Mouse (Mus musculus) liver, adult 2 months (tissue): Measurements from ENCODE around the gene Lactbl1. TPM values are rescaled to one million over a fixed set of nuclear protein-coding genes. Genes with fewer than 3 reads are reported as not detected.

Source experiments
- DNase-seq: peaks from one replicate; pipeline ENCODE4 v3.0.0-alpha.2; 2011; ENCODE audit warnings: low read depth, low spot score; ENCODE audit errors: extremely low read depth
- H3K27ac ChIP-seq: fragments of 200-500 bp; replicated peaks from 2 replicates; pipeline ENCODE4 v1.5.1; 2012; ENCODE audit warnings: low read depth, mild to moderate bottlenecking, control low read depth, inconsistent platforms, low read length; ENCODE audit not compliant: insufficient read depth
- H3K27me3 ChIP-seq: fragments of 200-500 bp; 2 replicates; pipeline ENCODE4 v1.6.1; 2012; ENCODE audit warnings: mild to moderate bottlenecking, moderate library complexity, low read length, inconsistent platforms; ENCODE audit not compliant: control insufficient read depth, insufficient read depth
- H3K36me3 ChIP-seq: fragments of 200-500 bp; 2 replicates; pipeline ENCODE4 v1.6.1; 2012; ENCODE audit warnings: low read length, inconsistent platforms; ENCODE audit not compliant: control insufficient read depth, insufficient read depth
- H3K4me1 ChIP-seq: fragments of 200-500 bp; 2 replicates; pipeline ENCODE4 v1.6.1; 2011; ENCODE audit warnings: low read length; ENCODE audit not compliant: control insufficient read depth, insufficient read depth
- H3K4me3 ChIP-seq: fragments of 200-500 bp; 2 replicates; pipeline ENCODE4 v1.5.1; 2011; ENCODE audit warnings: low read depth, mild to moderate bottlenecking, control low read depth, low read length, moderate library complexity; ENCODE audit not compliant: insufficient read depth
- H3K79me2 ChIP-seq: fragments of 200-500 bp; 2 replicates; pipeline ENCODE4 v1.6.1; 2012; ENCODE audit warnings: inconsistent platforms, mild to moderate bottlenecking, low read length, moderate library complexity; ENCODE audit not compliant: control insufficient read depth, insufficient read depth
- H3K9ac ChIP-seq: fragments of 200-500 bp; 2 replicates; pipeline ENCODE4 v1.6.1; 2012; ENCODE audit warnings: low read depth, mild to moderate bottlenecking, control low read depth, inconsistent platforms, low read length
- CTCF ChIP-seq: fragments of 200-500 bp; IDR thresholded peaks from 2 replicates; pipeline ENCODE4 v1.5.1; 2011; ENCODE audit warnings: low read depth, low read length, control low read depth
- POLR2A ChIP-seq: fragments of 200-500 bp; IDR thresholded peaks from 2 replicates; pipeline ENCODE4 v1.6.1; 2011; ENCODE audit warnings: low read length, control low read depth; ENCODE audit not compliant: insufficient read depth; ENCODE audit errors: extremely low read depth
- WGBS: fragments of 180-500 bp; shearing (Covaris S2); methylation state at CpG from one replicate; pipeline ENCODE4 v1.1.7; 2018; 5-methylcytosine and 5-hydroxymethylcytosine counted together
- polyA plus RNA-seq: library from polyadenylated mRNA; depleted of rRNA; stranded (reverse); fragments of >200 nt; gene quantifications from 2 replicates; pipeline ENCODE4 v1.2.3, GENCODE M21; 2012; rRNA removed
- total RNA-seq: library from RNA; depleted of rRNA; stranded (reverse); fragments of >200 nt; gene quantifications from 2 replicates; pipeline ENCODE4 v1.2.3, GENCODE M21; 2014; rRNA removed

Gene Lactbl1
- total RNA-seq: not detected in 2 replicates
- polyA plus RNA-seq: not detected in 2 replicates

DNA sequence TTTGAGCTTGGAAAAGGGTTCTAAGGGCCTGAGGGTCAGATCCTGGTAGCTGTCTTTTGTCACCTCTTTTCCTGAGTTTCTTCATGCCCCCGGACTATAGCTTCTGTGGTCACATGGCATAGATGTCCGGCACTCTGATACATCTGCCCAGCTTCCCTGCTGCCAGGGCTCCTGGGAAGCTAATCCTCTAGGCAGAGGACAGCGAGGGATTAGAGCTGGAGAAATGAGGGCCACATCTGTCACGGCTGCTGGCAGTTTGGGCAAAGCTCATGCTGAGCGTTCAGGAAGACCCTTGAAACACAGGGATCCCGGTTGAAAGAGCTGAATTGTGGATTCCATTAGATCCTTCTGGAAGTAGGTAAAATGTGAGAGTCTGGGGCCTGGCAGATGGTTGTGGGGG, at the start of gene Lactbl1:
Gene Lactbl1, plus strand, starts transcription at position 234 of the 400 bp plus-strand sequence.
- Histone ChIP-seq H3K79me2 (no peaks in the 10 kb centered on the region), H3K4me1 (no peaks in the 10 kb centered on the region), H3K27me3 (no peaks in the 10 kb centered on the region), H3K9ac (no peak within 1 kb of the TSS), H3K27ac (no peak within 1 kb of the TSS), H3K4me3 (no peak within 1 kb of the TSS), H3K36me3 (no peaks in the 10 kb centered on the region)
- DNase-seq: no peak
- WGBS: 71% methylated on average over 6 of the region's 6 CpGs
- TF ChIP-seq POLR2A (no peak), CTCF (no peak)

DNA sequence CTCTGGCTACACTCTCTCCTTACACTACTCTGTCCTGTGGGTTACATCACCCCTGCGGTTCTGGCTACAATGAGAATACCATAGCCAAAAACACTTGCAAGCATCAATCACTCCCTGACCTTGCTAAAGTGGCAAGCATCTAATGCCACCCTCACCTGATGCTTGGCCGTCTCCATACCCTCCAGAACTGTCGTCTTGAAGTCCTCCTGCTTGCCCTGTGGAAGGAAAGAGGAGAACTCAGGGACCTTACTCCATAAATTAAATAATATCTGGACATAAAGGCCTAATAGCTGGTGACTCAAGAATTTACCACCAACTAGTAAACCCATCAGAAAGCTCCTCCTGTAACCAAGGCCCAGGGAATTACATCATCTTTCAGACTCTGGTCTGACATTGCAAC, 40.5 kb upstream of the Lactbl1 start:
- H3K4me3 ChIP-seq: no peak overlapping the region
- no peaks in the 10 kb centered on the region for H3K36me3 ChIP-seq
- no peak for DNase-seq
- H3K27me3 ChIP-seq: no peaks in the 10 kb centered on the region
- no peak overlapping the region for H3K27ac ChIP-seq
- TF ChIP-seq POLR2A: no peak
- TF ChIP-seq CTCF: no peak
- peaks cover 18% of the 10 kb centered on the region; the same call in 1 of the 2 replicates for H3K79me2 ChIP-seq
- H3K4me1 ChIP-seq: 0 out of 2 replicates have a peak, but pooled peaks cover 2% of the 10 kb centered on the region
- 89% methylated on average over 3 of the region's 3 CpGs for WGBS
- no peak overlapping the region for H3K9ac ChIP-seq

GRCm38 (mm10) chr4:136587221-136587827, 35.1 kb upstream of the Lactbl1 start:
- TF ChIP-seq CTCF (no peak), POLR2A (no peak)
- Histone ChIP-seq H3K36me3 (0 out of 2 replicates have a peak, but pooled peaks cover 6% of the 10 kb centered on the region), H3K27me3 (no peaks in the 10 kb centered on the region), H3K27ac (no peak overlapping the region), H3K79me2 (peaks cover 31% of the 10 kb centered on the region), H3K4me3 (no peak overlapping the region), H3K9ac (no peak overlapping the region), H3K4me1 (0 out of 2 replicates have a peak, but pooled peaks cover 2% of the 10 kb centered on the region)
- DNase-seq: no peak
- 90% methylated on average over 4 of the region's 4 CpGs for WGBS

DNA sequence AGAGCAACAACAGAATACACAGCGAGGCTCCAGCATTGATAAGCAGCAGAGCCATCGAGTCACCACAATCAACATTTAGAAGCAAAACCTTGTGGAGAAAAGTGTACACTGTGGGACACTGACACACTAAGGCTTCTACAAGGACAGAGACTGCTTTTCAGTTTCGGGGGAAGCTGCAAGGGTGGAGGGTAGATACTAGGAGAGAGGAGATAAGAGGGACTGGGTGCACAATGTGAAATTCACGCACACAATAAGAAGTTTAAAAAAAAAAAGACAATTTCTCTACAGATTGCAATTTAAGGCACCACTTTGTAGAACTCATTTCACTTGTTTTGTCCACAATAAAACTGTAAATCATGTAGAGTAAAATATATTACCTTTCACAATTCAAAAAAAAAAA, 34.4 kb upstream of the Lactbl1 start:
- H3K9ac ChIP-seq: no peak overlapping the region
- H3K27me3 ChIP-seq: no peaks in the 10 kb centered on the region
- H3K79me2 ChIP-seq: peaks cover 31% of the 10 kb centered on the region
- WGBS: 83% methylated on average over 4 of the region's 4 CpGs
- DNase-seq: no peak
- H3K36me3 ChIP-seq: 0 out of 2 replicates have a peak, but pooled peaks cover 6% of the 10 kb centered on the region
- TF ChIP-seq CTCF: no peak
- TF ChIP-seq POLR2A: no peak
- H3K4me1 ChIP-seq: 0 out of 2 replicates have a peak, but pooled peaks cover 2% of the 10 kb centered on the region
- no peak overlapping the region for H3K4me3 ChIP-seq
- H3K27ac ChIP-seq: no peak overlapping the region

GRCm38 (mm10) chr4:136592111-136592510, 30.3 kb upstream of the Lactbl1 start:
- H3K27me3 ChIP-seq: no peaks in the 10 kb centered on the region
- 31% methylated on average over 4 of the region's 4 CpGs for WGBS

DNA sequence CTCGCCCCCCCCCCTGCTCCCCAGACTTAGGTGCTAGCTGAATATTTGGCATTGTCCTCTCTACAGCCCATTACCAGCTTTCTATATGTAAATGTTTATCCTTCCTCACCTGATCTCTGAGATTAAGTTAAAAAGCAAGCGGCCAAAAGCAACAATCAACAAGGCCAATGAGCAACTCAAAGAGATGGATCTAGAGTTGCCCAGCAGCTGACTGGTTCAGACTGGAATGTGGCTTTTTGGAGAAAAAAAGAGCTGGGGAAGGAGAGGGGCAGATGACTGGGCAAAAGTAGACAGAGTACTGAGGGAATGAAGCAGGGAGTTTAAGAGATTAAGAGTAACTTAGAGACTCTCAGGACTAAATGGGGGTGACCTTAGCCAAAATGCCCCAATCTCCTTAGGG, 28.4 kb upstream of the Lactbl1 start:
- H3K36me3 ChIP-seq: 0 out of 2 replicates have a peak, but pooled peaks cover 6% of the 10 kb centered on the region
- no peak overlapping the region for H3K9ac ChIP-seq
- H3K4me1 ChIP-seq: peaks cover 1% of the 10 kb centered on the region; the same call in 1 of the 2 replicates
- H3K4me3 ChIP-seq: no peak overlapping the region
- peaks cover 18% of the 10 kb centered on the region; the same call in 1 of the 2 replicates for H3K79me2 ChIP-seq
- DNase-seq: no peak
- TF ChIP-seq CTCF (no peak), POLR2A (no peak)
- H3K27me3 ChIP-seq: no peaks in the 10 kb centered on the region
- no peak overlapping the region for H3K27ac ChIP-seq
- WGBS: 92% methylated on average over 2 of the region's 2 CpGs

More at GRCm38 (mm10) chr4:136592111-136592510, 30.3 kb upstream of the Lactbl1 start:
- Histone ChIP-seq H3K36me3 (0 out of 2 replicates have a peak, but pooled peaks cover 6% of the 10 kb centered on the region), H3K4me1 (peaks cover 1% of the 10 kb centered on the region; the same call in 1 of the 2 replicates), H3K4me3 (no peak overlapping the region), H3K9ac (no peak overlapping the region), H3K79me2 (peaks cover 19% of the 10 kb centered on the region), H3K27ac (no peak overlapping the region)
- TF ChIP-seq CTCF (no peak), POLR2A (no peak)
- peak; percentile 61 for DNase-seq
